Mouse (Mus musculus): ENCODE data around the gene Incenp. TPM values are rescaled to one million over a fixed set of nuclear protein-coding genes. Genes with fewer than 3 reads are reported as not detected.

Incenp gene
- 0.73 TPM for polyA plus RNA-seq (2014; fragmentation: Illumina TruSeq; extraction: RNeasy Lipid Tissue Mini Kit (QIAGEN cat#74804); ENCODE audit: low read depth, low replicate concordance)

DNA sequence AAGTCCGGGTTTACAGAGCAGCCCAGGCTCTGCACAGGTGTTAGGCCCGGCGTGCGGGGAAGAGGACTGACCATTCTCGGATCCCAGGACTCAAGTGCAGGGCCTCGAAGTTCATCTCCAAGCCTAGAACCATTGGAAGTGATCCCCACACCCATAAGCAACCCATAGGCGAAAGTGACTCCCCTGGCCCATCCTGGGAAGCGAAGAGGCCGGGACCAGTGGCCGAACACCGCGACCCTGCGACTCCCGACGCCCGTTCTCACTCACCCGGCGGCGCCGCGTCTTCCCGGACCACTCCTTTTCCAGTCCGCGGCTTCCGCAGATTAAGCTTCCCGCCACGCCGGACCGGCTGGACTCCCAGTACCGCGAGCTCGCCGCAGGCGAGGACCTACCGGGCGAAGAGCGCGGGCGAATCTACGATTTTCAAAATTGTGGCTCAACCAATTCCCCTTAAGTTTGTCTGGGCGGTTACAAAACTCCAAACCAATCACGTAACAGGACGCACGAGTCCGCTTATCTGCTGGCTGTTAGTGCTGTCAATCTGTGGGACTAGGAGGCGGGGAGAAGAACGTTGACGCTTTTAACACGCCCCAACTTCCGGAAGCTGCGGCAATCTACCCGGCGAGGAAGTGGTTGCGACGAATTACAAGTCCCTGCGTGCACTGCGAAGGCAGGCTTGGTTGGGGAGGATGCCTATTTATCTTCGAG is at the start of gene Incenp:
Incenp (minus strand) TSS at position 480 of the 708 bp plus-strand sequence.

GRCm38 (mm10) chr19:9847262-9847661 is 52.1 kb downstream of the Incenp start, which contains the start of gene Scgb2a2:
Gene Scgb2a2, plus strand, starts transcription at chr19:9847562.

Other genes starting within 250 kb of the Incenp start
- gene Scgb2a2, start 52.0 kb downstream of the Incenp start, polyA plus RNA-seq (2014; fragmentation: Illumina TruSeq; extraction: RNeasy Lipid Tissue Mini Kit (QIAGEN cat#74804); ENCODE audit: low read depth, low replicate concordance) = not detected
- 3,567 TPM for gene Fth1, start 81.0 kb upstream of the Incenp start, polyA plus RNA-seq (2014; fragmentation: Illumina TruSeq; extraction: RNeasy Lipid Tissue Mini Kit (QIAGEN cat#74804); ENCODE audit: low read depth, low replicate concordance)
- gene Best1, start 102.1 kb upstream of the Incenp start, polyA plus RNA-seq (2014; fragmentation: Illumina TruSeq; extraction: RNeasy Lipid Tissue Mini Kit (QIAGEN cat#74804); ENCODE audit: low read depth, low replicate concordance) = 0.20 TPM
- gene Rab3il1, start 102.1 kb upstream of the Incenp start, polyA plus RNA-seq (2014; fragmentation: Illumina TruSeq; extraction: RNeasy Lipid Tissue Mini Kit (QIAGEN cat#74804); ENCODE audit: low read depth, low replicate concordance) = 3.1 TPM
- 61.0 TPM for gene Fads3, start 142.0 kb upstream of the Incenp start, polyA plus RNA-seq (2014; fragmentation: Illumina TruSeq; extraction: RNeasy Lipid Tissue Mini Kit (QIAGEN cat#74804); ENCODE audit: low read depth, low replicate concordance)
- gene Fads2, start 202.2 kb upstream of the Incenp start, polyA plus RNA-seq (2014; fragmentation: Illumina TruSeq; extraction: RNeasy Lipid Tissue Mini Kit (QIAGEN cat#74804); ENCODE audit: low read depth, low replicate concordance) = 23.4 TPM